Mouse (Mus musculus): ENCODE measurements around the gene Pick1. TPM values are rescaled to one million over a fixed set of nuclear protein-coding genes. Genes with fewer than 3 reads are reported as not detected.

Pick1 gene
- polyA plus RNA-seq, 1 experiment from 2014 or later: 49.8 TPM

- peaks cover 37% of the 10 kb centered on the region for H3K4me1 ChIP-seq
- H3K4me2 ChIP-seq: peak overlapping the region; percentile 100
- peak overlapping the region; percentile 60 for H3K9ac ChIP-seq
- 0 out of 2 replicates have a peak overlapping the region, but pooled peaks have one; percentile 37 for H3K27ac ChIP-seq
- peak; percentile 72 for ATAC-seq (replicated peaks; ENCODE audit: low FRiP score)
- peak overlapping the region; percentile 64 for H3K4me3 ChIP-seq (replicated peaks)
- no peaks in the 10 kb centered on the region for H3K9me3 ChIP-seq (replicated peaks)
- WGBS: under 1% methylated on average over 58 of the region's 62 CpGs
- H3K27me3 ChIP-seq: peaks cover 52% of the 10 kb centered on the region
- H3K36me3 ChIP-seq: no peaks in the 10 kb centered on the region
These were observed 32.2 kb downstream of the Pick1 start for GRCm38 (mm10) chr15:79261095-79261725.

GRCm38 (mm10) chr15:79261757-79262156 is 32.8 kb downstream of the Pick1 start:
- Histone ChIP-seq H3K9me3 (replicated peaks) (no peaks in the 10 kb centered on the region), H3K4me3 (replicated peaks) (peak overlapping the region; percentile 64), H3K4me2 (peak overlapping the region; percentile 100), H3K9ac (peak overlapping the region; percentile 60), H3K4me1 (peaks cover 37% of the 10 kb centered on the region), H3K36me3 (no peaks in the 10 kb centered on the region), H3K27me3 (peaks cover 57% of the 10 kb centered on the region), H3K27ac (no peak overlapping the region)
- 0% methylated on average over 28 of the region's 28 CpGs for WGBS
- peak; percentile 47 for ATAC-seq (replicated peaks; ENCODE audit: low FRiP score)

- peaks cover 62% of the 10 kb centered on the region for H3K27me3 ChIP-seq
- peak overlapping the region; percentile 100 for H3K4me2 ChIP-seq
- ATAC-seq (replicated peaks; ENCODE audit: low FRiP score): no peak
- no peaks in the 10 kb centered on the region for H3K9me3 ChIP-seq (replicated peaks)
- WGBS: 17% methylated on average over 13 of the region's 13 CpGs
- no peak overlapping the region for H3K9ac ChIP-seq
- H3K4me3 ChIP-seq (replicated peaks): peak overlapping the region; percentile 64; the same call in 1 of the 2 replicates
- no peaks in the 10 kb centered on the region for H3K36me3 ChIP-seq
- peaks cover 37% of the 10 kb centered on the region for H3K4me1 ChIP-seq
- no peak overlapping the region for H3K27ac ChIP-seq
These were observed 33.4 kb downstream of the Pick1 start for GRCm38 (mm10) chr15:79262375-79262774.

GRCm38 (mm10) chr15:79262786-79263309 is 33.9 kb downstream of the Pick1 start:
- WGBS: 95% methylated on average over 3 of the region's 3 CpGs
- no peak overlapping the region for H3K4me3 ChIP-seq (replicated peaks)
- ATAC-seq (replicated peaks; ENCODE audit: low FRiP score): no peak
- peaks cover 62% of the 10 kb centered on the region for H3K27me3 ChIP-seq
- H3K9me3 ChIP-seq (replicated peaks): no peaks in the 10 kb centered on the region
- H3K9ac ChIP-seq: no peak overlapping the region
- H3K27ac ChIP-seq: no peak overlapping the region
- peaks cover 37% of the 10 kb centered on the region for H3K4me1 ChIP-seq
- H3K4me2 ChIP-seq: no peak overlapping the region
- H3K36me3 ChIP-seq: no peaks in the 10 kb centered on the region

- peaks cover 66% of the 10 kb centered on the region for H3K27me3 ChIP-seq
These were observed 34.8 kb downstream of the Pick1 start for GRCm38 (mm10) chr15:79263726-79264125.

GRCm38 (mm10) chr15:79265384-79265783 is 36.4 kb downstream of the Pick1 start:
- 59% methylated on average over 4 of the region's 4 CpGs for WGBS
- ATAC-seq (replicated peaks; ENCODE audit: low FRiP score): no peak

More at GRCm38 (mm10) chr15:79263726-79264125, 34.8 kb downstream of the Pick1 start:
- no peak overlapping the region for H3K4me3 ChIP-seq (replicated peaks)
- no peak overlapping the region for H3K27ac ChIP-seq
- H3K4me2 ChIP-seq: no peak overlapping the region
- no peaks in the 10 kb centered on the region for H3K36me3 ChIP-seq
- ATAC-seq (replicated peaks; ENCODE audit: low FRiP score): no peak
- H3K4me1 ChIP-seq: peaks cover 32% of the 10 kb centered on the region
- H3K9ac ChIP-seq: no peak overlapping the region
- H3K9me3 ChIP-seq (replicated peaks): no peaks in the 10 kb centered on the region
- WGBS: 91% methylated on average over 6 of the region's 6 CpGs

GRCm38 (mm10) chr15:79268521-79268920 is 39.5 kb downstream of the Pick1 start:
- no peak overlapping the region for H3K9ac ChIP-seq
- no peak overlapping the region for H3K4me3 ChIP-seq (replicated peaks)
- H3K4me2 ChIP-seq: no peak overlapping the region
- 29% methylated on average over 1 of the region's 1 CpGs for WGBS
- H3K4me1 ChIP-seq: peaks cover 14% of the 10 kb centered on the region
- no peaks in the 10 kb centered on the region for H3K36me3 ChIP-seq
- no peak for ATAC-seq (replicated peaks; ENCODE audit: low FRiP score)
- H3K27ac ChIP-seq: no peak overlapping the region
- no peaks in the 10 kb centered on the region for H3K9me3 ChIP-seq (replicated peaks)
- peaks cover 43% of the 10 kb centered on the region for H3K27me3 ChIP-seq

More at GRCm38 (mm10) chr15:79265384-79265783, 36.4 kb downstream of the Pick1 start:
- Histone ChIP-seq H3K4me3 (replicated peaks) (no peak overlapping the region), H3K27me3 (peaks cover 62% of the 10 kb centered on the region), H3K4me2 (no peak overlapping the region), H3K36me3 (no peaks in the 10 kb centered on the region), H3K27ac (no peak overlapping the region), H3K4me1 (peaks cover 26% of the 10 kb centered on the region), H3K9me3 (replicated peaks) (no peaks in the 10 kb centered on the region), H3K9ac (no peak overlapping the region)

- peaks cover 14% of the 10 kb centered on the region for H3K4me1 ChIP-seq
- peak; percentile 52; the same call in 1 of the 2 replicates for ATAC-seq (replicated peaks; ENCODE audit: low FRiP score)
- WGBS: 2% methylated on average over 33 of the region's 33 CpGs
- 0 out of 2 replicates have a peak overlapping the region, but pooled peaks have one; percentile 14 for H3K27ac ChIP-seq
- H3K36me3 ChIP-seq: no peaks in the 10 kb centered on the region
- H3K9ac ChIP-seq: peak overlapping the region; percentile 12; the same call in 1 of the 2 replicates
- peaks cover 36% of the 10 kb centered on the region for H3K27me3 ChIP-seq
- peak overlapping the region; percentile 40 for H3K4me3 ChIP-seq (replicated peaks)
- H3K4me2 ChIP-seq: peak overlapping the region; percentile 81
- H3K9me3 ChIP-seq (replicated peaks): no peaks in the 10 kb centered on the region
These were observed 41.5 kb downstream of the Pick1 start for GRCm38 (mm10) chr15:79270317-79271123.

GRCm38 (mm10) chr15:79271124-79271746 is 42.3 kb downstream of the Pick1 start:
- Histone ChIP-seq H3K4me1 (peaks cover 14% of the 10 kb centered on the region), H3K9ac (no peak overlapping the region), H3K36me3 (no peaks in the 10 kb centered on the region), H3K4me3 (replicated peaks) (peak overlapping the region; percentile 40), H3K4me2 (peak overlapping the region; percentile 81), H3K9me3 (replicated peaks) (no peaks in the 10 kb centered on the region), H3K27ac (no peak overlapping the region), H3K27me3 (peaks cover 30% of the 10 kb centered on the region)
- no peak; the same call in 1 of the 2 replicates for ATAC-seq (replicated peaks; ENCODE audit: low FRiP score)
- 13% methylated on average over 17 of the region's 17 CpGs for WGBS

- Histone ChIP-seq H3K27ac (no peak overlapping the region), H3K9me3 (replicated peaks) (no peaks in the 10 kb centered on the region), H3K4me2 (no peak overlapping the region), H3K4me3 (replicated peaks) (no peak overlapping the region), H3K27me3 (peaks cover 17% of the 10 kb centered on the region), H3K4me1 (peaks cover 14% of the 10 kb centered on the region), H3K36me3 (no peaks in the 10 kb centered on the region), H3K9ac (no peak overlapping the region)
- 44% methylated on average over 10 of the region's 10 CpGs for WGBS
- peak; percentile 49 for ATAC-seq (replicated peaks; ENCODE audit: low FRiP score)
These were observed 44.0 kb downstream of the Pick1 start for GRCm38 (mm10) chr15:79273020-79273419.

GRCm38 (mm10) chr15:79277728-79278127 is 48.8 kb downstream of the Pick1 start:
- Histone ChIP-seq H3K9ac (no peak overlapping the region), H3K36me3 (no peaks in the 10 kb centered on the region), H3K27me3 (no peaks in the 10 kb centered on the region), H3K4me2 (no peak overlapping the region), H3K4me3 (replicated peaks) (no peak overlapping the region), H3K9me3 (replicated peaks) (no peaks in the 10 kb centered on the region), H3K4me1 (peaks cover 4% of the 10 kb centered on the region; the same call in 1 of the 2 replicates), H3K27ac (no peak overlapping the region)
- no peak for ATAC-seq (replicated peaks; ENCODE audit: low FRiP score)
- 58% methylated on average over 10 of the region's 10 CpGs for whole genome bisulfite sequencing
